Mouse (Mus musculus) neutrophil, adult 5-6 weeks (primary cell): ENCODE results near the gene Ankrd1. TPM values are rescaled to one million over a fixed set of nuclear protein-coding genes. Genes with fewer than 3 reads are reported as not detected.

ENCODE experiments used
- ATAC-seq: fragments of 151-379, 151-347 bp; 2 replicates; pipeline ENCODE4 v1.8.0; 2017; ENCODE audit warnings: mild to moderate bottlenecking, moderate TSS enrichment; ENCODE audit not compliant: insufficient number of reproducible peaks, poor library complexity, low FRiP score, severe bottlenecking; ENCODE audit errors: extremely low read depth
- total RNA-seq: library from RNA; stranded (forward); fragments of 200-1000 nt; gene quantifications from 2 replicates; pipeline ENCODE4 v1.2.3, GENCODE M21; 2017

The Ankrd1 gene
- total RNA-seq, 1 experiment from 2014 or later, result not detected

- no peak for ATAC-seq
Observed at GRCm38 (mm10) chr19:36112007-36112406, 7.9 kb downstream of the Ankrd1 start.

GRCm38 (mm10) chr19:36111054-36111895 lies 8.6 kb downstream of the Ankrd1 start:
- ATAC-seq, result no peak

GRCm38 (mm10) chr19:36110465-36110864 lies 9.4 kb downstream of the Ankrd1 start:
- no peak for ATAC-seq

- no peak for ATAC-seq
Observed at GRCm38 (mm10) chr19:36109318-36109944, 10.5 kb downstream of the Ankrd1 start.

- no peak for ATAC-seq
Observed at GRCm38 (mm10) chr19:36103909-36104308, 16.0 kb downstream of the Ankrd1 start.

GRCm38 (mm10) chr19:36098916-36099315 lies 21.0 kb downstream of the Ankrd1 start:
- ATAC-seq, result no peak

- ATAC-seq, result no peak
Observed at GRCm38 (mm10) chr19:36098265-36098664, 21.6 kb downstream of the Ankrd1 start.

GRCm38 (mm10) chr19:36097194-36097593 lies 22.7 kb downstream of the Ankrd1 start:
- no peak for ATAC-seq

GRCm38 (mm10) chr19:36090781-36091180 lies 29.1 kb downstream of the Ankrd1 start:
- 0 out of 2 replicates have a peak, but pooled peaks have one; percentile 19 for ATAC-seq

GRCm38 (mm10) chr19:36083262-36084225 lies 36.4 kb downstream of the Ankrd1 start, which contains the start of gene Rpp30:
Rpp30 (plus strand) TSS chr19:36083716.
- peak; percentile 91 for ATAC-seq

GRCm38 (mm10) chr19:36082606-36083261 lies 37.2 kb downstream of the Ankrd1 start:
- peak; percentile 70 for ATAC-seq

GRCm38 (mm10) chr19:36062801-36063529 lies 56.9 kb downstream of the Ankrd1 start:
- ATAC-seq, result no peak

Other genes with a start within 250 kb of the Ankrd1 start
- gene Htr7, start 62.6 kb downstream of the Ankrd1 start, total RNA-seq, result 0.12 TPM in 1 of 2 replicates, not detected in the other
- 16.8 and 18.6 TPM in 2 replicates for gene Rpp30, start 36.4 kb downstream of the Ankrd1 start, total RNA-seq
- gene Pcgf5, start 228.2 kb upstream of the Ankrd1 start, total RNA-seq, result 33.4 and 38.8 TPM in 2 replicates